Mouse (Mus musculus) naive thymus-derived CD4-positive, alpha-beta T cell, adult 2 months (primary cell): Measurements from ENCODE around the gene Nom1.

ENCODE experiments used
- DNase-seq: peaks from one replicate; pipeline ENCODE4 v3.0.0-alpha.2; 2011; ENCODE audit warnings: low read depth

The Nom1 gene

GRCm38 (mm10) chr5:29470851-29471394 is 36.5 kb downstream of the Nom1 start:
- DNase-seq: no peak

- DNase-seq: no peak
Observed at GRCm38 (mm10) chr5:29471396-29471795, 36.9 kb downstream of the Nom1 start.

- no peak for DNase-seq
Observed at GRCm38 (mm10) chr5:29471855-29472665, 37.6 kb downstream of the Nom1 start.

- no peak for DNase-seq
Observed at GRCm38 (mm10) chr5:29473551-29474245, 39.2 kb downstream of the Nom1 start.

GRCm38 (mm10) chr5:29474246-29474960 is 39.9 kb downstream of the Nom1 start:
- DNase-seq: no peak

GRCm38 (mm10) chr5:29475041-29475440 is 40.6 kb downstream of the Nom1 start:
- no peak for DNase-seq

- no peak for DNase-seq
Observed at GRCm38 (mm10) chr5:29475556-29475955, 41.1 kb downstream of the Nom1 start.

GRCm38 (mm10) chr5:29476021-29476420 is 41.6 kb downstream of the Nom1 start:
- DNase-seq: no peak

GRCm38 (mm10) chr5:29477474-29478207 is 43.2 kb downstream of the Nom1 start:
- DNase-seq: no peak

- no peak for DNase-seq
Observed at GRCm38 (mm10) chr5:29478208-29479197, 44.0 kb downstream of the Nom1 start, which contains the start of gene Mnx1. Gene Mnx1, minus strand, starts transcription at chr5:29478470.

- no peak for DNase-seq
Observed at GRCm38 (mm10) chr5:29479198-29479593, 44.7 kb downstream of the Nom1 start.

GRCm38 (mm10) chr5:29483801-29484200 is 49.3 kb downstream of the Nom1 start:
- no peak for DNase-seq

GRCm38 (mm10) chr5:29484965-29485940 is 50.8 kb downstream of the Nom1 start:
- DNase-seq: no peak

GRCm38 (mm10) chr5:29485941-29486320 is 51.5 kb downstream of the Nom1 start:
- no peak for DNase-seq

- DNase-seq: no peak
Observed at GRCm38 (mm10) chr5:29487321-29487720, 52.9 kb downstream of the Nom1 start.

- DNase-seq: no peak
Observed at GRCm38 (mm10) chr5:29507013-29507412, 72.5 kb downstream of the Nom1 start.
